In the genomic region with DNA sequence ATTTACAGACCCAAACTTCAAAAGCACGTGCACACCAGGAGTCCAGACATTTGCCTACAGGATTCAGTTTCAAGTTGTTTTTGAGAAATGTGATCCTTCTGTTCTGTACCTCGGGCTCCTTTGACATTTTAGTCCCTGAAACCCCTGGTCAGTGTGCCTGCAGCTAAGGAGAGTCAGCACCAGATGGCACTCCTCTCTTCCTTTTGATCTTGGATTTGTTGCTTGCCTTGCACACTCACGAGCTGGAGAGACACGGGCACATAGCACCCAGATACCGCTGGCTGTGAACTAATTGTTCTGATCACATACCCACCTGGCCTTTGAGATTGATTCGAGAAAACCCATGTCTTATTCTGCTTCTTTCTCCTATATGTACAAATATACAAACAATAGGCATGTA, we compare ENCODE assay signal across 9 mouse cellular contexts.
DNase-seq lines count a peak whose midpoint lies in the region; ATAC-seq and TF ChIP-seq lines count a peak whose summit lies in the region.
"Had no signal": no experiment of that assay in that cellular context is flagged by ENCODE, and none has a peak within 500 bp of the region (broad histone marks: within the 10 kb centered on the region; RNA-seq: fewer than 3 reads in every experiment).

No protein-coding gene starts in this region.

- H3K4me2 ChIP-seq in embryonic facial prominence, embryonic 11.5 days (ENCODE audit: low read depth, low read length), result no peak overlapping the region
- no peak overlapping the region for H3K4me2 ChIP-seq in hindbrain, embryonic 16.5 days (ENCODE audit: low read length)
- H3K4me2 ChIP-seq in midbrain, embryonic 16.5 days (ENCODE audit: low read length), result no peak overlapping the region
- H3K4me2 ChIP-seq: embryonic facial prominence, embryonic 15.5 days had no signal

- H3K36me3 ChIP-seq in embryonic facial prominence, embryonic 11.5 days (replicated peaks; ENCODE audit: control insufficient read depth, insufficient read depth, low read depth, low read length), result no peaks in the 10 kb centered on the region
- H3K36me3 ChIP-seq in hindbrain, embryonic 16.5 days (ENCODE audit: control insufficient read depth, insufficient read depth, low read length), result no peaks in the 10 kb centered on the region
- no peaks in the 10 kb centered on the region for H3K36me3 ChIP-seq in midbrain, embryonic 16.5 days (ENCODE audit: control insufficient read depth, insufficient read depth, low read length)
- H3K36me3 ChIP-seq: embryonic facial prominence, embryonic 15.5 days had no signal

- DNase-seq in 416B (ENCODE audit: low read depth), result peak; percentile 72
- DNase-seq in Muller cell, postnatal 12 days (ENCODE audit: inconsistent ontology term), result peak; percentile 52
- DNase-seq in embryonic facial prominence, embryonic 11.5 days (ENCODE audit: low spot score), result peak; percentile 77
- peak; percentile 38 for DNase-seq in left cerebral cortex, adult 2 months (ENCODE audit: extremely low spot score in 1 of 2, low spot score in 2 of 2)
- DNase-seq in gastrocnemius, adult 18-20 months (ENCODE audit: low spot score), result no peak
- no peak for DNase-seq in thymus, postnatal 14 days

- intact Hi-C loops in left cerebral cortex, adult 2 months (cut with DNase I), result loop anchor here (1.0 to 5.0 kb wide), 4 partner anchors 312 to 1741 kb away; no protein-coding TSS in a partner anchor

- no peaks in the 10 kb centered on the region for H3K4me1 ChIP-seq in embryonic facial prominence, embryonic 11.5 days (ENCODE audit: control insufficient read depth, insufficient read depth, low read length)
- H3K4me1 ChIP-seq in hindbrain, embryonic 16.5 days (ENCODE audit: control insufficient read depth, insufficient read depth, low read depth, low read length), result no peaks in the 10 kb centered on the region
- H3K4me1 ChIP-seq in midbrain, embryonic 16.5 days (ENCODE audit: control insufficient read depth, insufficient read depth, low read length), result no peaks in the 10 kb centered on the region
- H3K4me1 ChIP-seq: embryonic facial prominence, embryonic 15.5 days had no signal

- ATAC-seq in embryonic facial prominence, embryonic 11.5 days (replicated peaks; ENCODE audit: insufficient number of reproducible peaks, low FRiP score, low TSS enrichment, low read depth), result peak; percentile 73
- ATAC-seq in hindbrain, embryonic 16.5 days, result peak; percentile 82
- ATAC-seq in midbrain, embryonic 16.5 days, result peak; percentile 60; the same call in 1 of the 2 replicates

- TF ChIP-seq CTCF in left cerebral cortex, adult 2 months (IDR thresholded peaks at IDR 0.05), result peak; percentile 78

- no peak overlapping the region for H3K4me3 ChIP-seq in embryonic facial prominence, embryonic 11.5 days (ENCODE audit: low read depth, low read length)
- no peak overlapping the region for H3K4me3 ChIP-seq in hindbrain, embryonic 16.5 days (ENCODE audit: low read length)
- no peak overlapping the region for H3K4me3 ChIP-seq in left cerebral cortex, adult 2 months
- H3K4me3 ChIP-seq in midbrain, embryonic 16.5 days (ENCODE audit: low read depth, low read length), result no peak overlapping the region
- H3K4me3 ChIP-seq: embryonic facial prominence, embryonic 15.5 days had no signal

- H3K27me3 ChIP-seq in embryonic facial prominence, embryonic 11.5 days (ENCODE audit: control insufficient read depth, insufficient read depth, low read length), result no peaks in the 10 kb centered on the region
- no peaks in the 10 kb centered on the region for H3K27me3 ChIP-seq in hindbrain, embryonic 16.5 days (replicated peaks; ENCODE audit: control insufficient read depth, insufficient read depth, low read length)
- H3K27me3 ChIP-seq in midbrain, embryonic 16.5 days (ENCODE audit: control insufficient read depth, insufficient read depth, low read depth, low read length), result no peaks in the 10 kb centered on the region
- H3K27me3 ChIP-seq: embryonic facial prominence, embryonic 15.5 days had no signal

- H3K9ac ChIP-seq in embryonic facial prominence, embryonic 11.5 days (replicated peaks; ENCODE audit: low read length), result no peak overlapping the region
- no peak overlapping the region for H3K9ac ChIP-seq in hindbrain, embryonic 16.5 days (ENCODE audit: low read depth, low read length)
- no peak overlapping the region for H3K9ac ChIP-seq in midbrain, embryonic 16.5 days (ENCODE audit: low read depth, low read length)
- H3K9ac ChIP-seq: embryonic facial prominence, embryonic 15.5 days had no signal

- 20% methylated on average over 6 of the region's 6 CpGs for WGBS in embryonic facial prominence, embryonic 11.5 days
- 27% methylated on average over 6 of the region's 6 CpGs for WGBS in hindbrain, embryonic 16.5 days
- WGBS in midbrain, embryonic 16.5 days, result 19% methylated on average over 6 of the region's 6 CpGs

- no peaks in the 10 kb centered on the region for H3K9me3 ChIP-seq in embryonic facial prominence, embryonic 11.5 days (replicated peaks; ENCODE audit: control insufficient read depth, low read length)
- 0 out of 2 replicates have a peak, but pooled peaks cover 3% of the 10 kb centered on the region for H3K9me3 ChIP-seq in hindbrain, embryonic 16.5 days (ENCODE audit: control insufficient read depth, low read length)
- no peaks in the 10 kb centered on the region for H3K9me3 ChIP-seq in midbrain, embryonic 16.5 days (replicated peaks; ENCODE audit: control insufficient read depth, low read length, poor library complexity, severe bottlenecking)
- H3K9me3 ChIP-seq: embryonic facial prominence, embryonic 15.5 days had no signal

- H3K27ac ChIP-seq in embryonic facial prominence, embryonic 11.5 days (replicated peaks; ENCODE audit: low read depth, low read length), result no peak overlapping the region
- no peak overlapping the region for H3K27ac ChIP-seq in hindbrain, embryonic 16.5 days (ENCODE audit: low read depth, low read length)
- H3K27ac ChIP-seq in left cerebral cortex, adult 2 months, result no peak overlapping the region
- H3K27ac ChIP-seq in midbrain, embryonic 16.5 days (ENCODE audit: low read length), result no peak overlapping the region
- H3K27ac ChIP-seq: embryonic facial prominence, embryonic 15.5 days had no signal

Comparison
In these comparisons a context has a peak if more than half of its experiments do, and no peak if none do; other contexts are left out.
1. DNase-seq: peak in 416B (single experiment), Muller cell, postnatal 12 days (single experiment), embryonic facial prominence, embryonic 11.5 days (single experiment) and left cerebral cortex, adult 2 months (2 of 2); none in gastrocnemius, adult 18-20 months (single experiment) and thymus, postnatal 14 days (single experiment).
2. Peak in every context shown above with its lines, with median percentiles within 50 percentile points of each other: ATAC-seq.